Mouse (Mus musculus): ENCODE measurements at regions not wholly inside any gene's neighbourhood (a gene's known extent, or its start where the extent isn't known, plus 50 kb on each side); places are given as distances from the start of the nearest gene placed in this dataset.

- no peak for ATAC-seq
- no peaks in the 10 kb centered on the region for H3K4me1 ChIP-seq (replicated peaks; ENCODE audit: control insufficient read depth, insufficient read depth, low read length)
- H3K4me3 ChIP-seq (replicated peaks; ENCODE audit: low read length) = no peak overlapping the region
- no peak overlapping the region for H3K27ac ChIP-seq (ENCODE audit: low read length)
- H3K27me3 ChIP-seq (replicated peaks; ENCODE audit: control insufficient read depth, insufficient read depth, low read length) = no peaks in the 10 kb centered on the region
- H3K9ac ChIP-seq (replicated peaks; ENCODE audit: low read depth, low read length) = no peak overlapping the region
- H3K36me3 ChIP-seq (ENCODE audit: control insufficient read depth, insufficient read depth) = no peaks in the 10 kb centered on the region
- WGBS = 51% methylated on average over 2 of the region's 2 CpGs
- H3K9me3 ChIP-seq (ENCODE audit: control insufficient read depth, low read length) = no peaks in the 10 kb centered on the region
- H3K4me2 ChIP-seq (ENCODE audit: low read length) = no peak overlapping the region
These were observed 247.6 kb downstream of the Tgfb2 start for GRCm38 (mm10) chr1:186458099-186458637.

- no peak for ATAC-seq
- Histone ChIP-seq H3K4me3 (replicated peaks; ENCODE audit: low read length) (no peak overlapping the region), H3K36me3 (ENCODE audit: control insufficient read depth, insufficient read depth) (no peaks in the 10 kb centered on the region), H3K27ac (ENCODE audit: low read length) (no peak overlapping the region), H3K27me3 (replicated peaks; ENCODE audit: control insufficient read depth, insufficient read depth, low read length) (no peaks in the 10 kb centered on the region), H3K9me3 (ENCODE audit: control insufficient read depth, low read length) (no peaks in the 10 kb centered on the region), H3K4me1 (replicated peaks; ENCODE audit: control insufficient read depth, insufficient read depth, low read length) (no peaks in the 10 kb centered on the region), H3K9ac (replicated peaks; ENCODE audit: low read depth, low read length) (no peak overlapping the region), H3K4me2 (ENCODE audit: low read length) (no peak overlapping the region)
- WGBS = 54% methylated on average over 8 of the region's 8 CpGs
These were observed 248.7 kb downstream of the Tgfb2 start for GRCm38 (mm10) chr1:186457098-186457497.

- 98% methylated on average over 3 of the region's 3 CpGs for WGBS
- H3K27ac ChIP-seq (ENCODE audit: low read length) = no peak overlapping the region
- H3K4me1 ChIP-seq (replicated peaks; ENCODE audit: control insufficient read depth, insufficient read depth, low read length) = no peaks in the 10 kb centered on the region
- no peaks in the 10 kb centered on the region for H3K27me3 ChIP-seq (replicated peaks; ENCODE audit: control insufficient read depth, insufficient read depth, low read length)
- H3K9ac ChIP-seq (replicated peaks; ENCODE audit: low read depth, low read length) = no peak overlapping the region
- H3K36me3 ChIP-seq (ENCODE audit: control insufficient read depth, insufficient read depth) = no peaks in the 10 kb centered on the region
- H3K9me3 ChIP-seq (ENCODE audit: control insufficient read depth, low read length) = no peaks in the 10 kb centered on the region
- no peak overlapping the region for H3K4me3 ChIP-seq (replicated peaks; ENCODE audit: low read length)
- ATAC-seq = no peak
- H3K4me2 ChIP-seq (ENCODE audit: low read length) = no peak overlapping the region
These were observed 249.7 kb downstream of the Tgfb2 start for GRCm38 (mm10) chr1:186456131-186456530.

GRCm38 (mm10) chr1:186455177-186455660 is 250.6 kb downstream of the Tgfb2 start:
- H3K27ac ChIP-seq (ENCODE audit: low read length) = no peak overlapping the region
- H3K27me3 ChIP-seq (replicated peaks; ENCODE audit: control insufficient read depth, insufficient read depth, low read length) = no peaks in the 10 kb centered on the region
- no peak overlapping the region for H3K4me2 ChIP-seq (ENCODE audit: low read length)
- no peaks in the 10 kb centered on the region for H3K36me3 ChIP-seq (ENCODE audit: control insufficient read depth, insufficient read depth)
- H3K4me1 ChIP-seq (replicated peaks; ENCODE audit: control insufficient read depth, insufficient read depth, low read length) = no peaks in the 10 kb centered on the region
- no peaks in the 10 kb centered on the region for H3K9me3 ChIP-seq (ENCODE audit: control insufficient read depth, low read length)
- no peak overlapping the region for H3K9ac ChIP-seq (replicated peaks; ENCODE audit: low read depth, low read length)
- no peak for ATAC-seq
- 81% methylated on average over 7 of the region's 7 CpGs for WGBS
- no peak overlapping the region for H3K4me3 ChIP-seq (replicated peaks; ENCODE audit: low read length)

GRCm38 (mm10) chr1:186454393-186455085 is 251.2 kb downstream of the Tgfb2 start:
- H3K36me3 ChIP-seq (ENCODE audit: control insufficient read depth, insufficient read depth) = no peaks in the 10 kb centered on the region
- H3K27me3 ChIP-seq (replicated peaks; ENCODE audit: control insufficient read depth, insufficient read depth, low read length) = no peaks in the 10 kb centered on the region
- H3K4me3 ChIP-seq (replicated peaks; ENCODE audit: low read length) = no peak overlapping the region
- H3K9me3 ChIP-seq (ENCODE audit: control insufficient read depth, low read length) = no peaks in the 10 kb centered on the region
- no peak overlapping the region for H3K4me2 ChIP-seq (ENCODE audit: low read length)
- H3K27ac ChIP-seq (ENCODE audit: low read length) = no peak overlapping the region
- H3K9ac ChIP-seq (replicated peaks; ENCODE audit: low read depth, low read length) = no peak overlapping the region
- WGBS = 58% methylated on average over 4 of the region's 4 CpGs
- no peaks in the 10 kb centered on the region for H3K4me1 ChIP-seq (replicated peaks; ENCODE audit: control insufficient read depth, insufficient read depth, low read length)
- no peak for ATAC-seq

- H3K4me2 ChIP-seq (ENCODE audit: low read length) = no peak overlapping the region
- no peaks in the 10 kb centered on the region for H3K36me3 ChIP-seq (ENCODE audit: control insufficient read depth, insufficient read depth)
- no peaks in the 10 kb centered on the region for H3K27me3 ChIP-seq (replicated peaks; ENCODE audit: control insufficient read depth, insufficient read depth, low read length)
- peak; percentile 75 for ATAC-seq
- H3K9me3 ChIP-seq (ENCODE audit: control insufficient read depth, low read length) = no peaks in the 10 kb centered on the region
- H3K4me3 ChIP-seq (replicated peaks; ENCODE audit: low read length) = no peak overlapping the region
- no peak overlapping the region for H3K9ac ChIP-seq (replicated peaks; ENCODE audit: low read depth, low read length)
- 48% methylated on average over 16 of the region's 16 CpGs for WGBS
- peaks cover 8% of the 10 kb centered on the region for H3K4me1 ChIP-seq (replicated peaks; ENCODE audit: control insufficient read depth, insufficient read depth, low read length)
- no peak overlapping the region for H3K27ac ChIP-seq (ENCODE audit: low read length)
These were observed 256.7 kb downstream of the Tgfb2 start for GRCm38 (mm10) chr1:186448841-186449650.

- no peaks in the 10 kb centered on the region for H3K27me3 ChIP-seq (replicated peaks; ENCODE audit: control insufficient read depth, insufficient read depth, low read length)
- no peak for ATAC-seq
- peaks cover 8% of the 10 kb centered on the region for H3K4me1 ChIP-seq (replicated peaks; ENCODE audit: control insufficient read depth, insufficient read depth, low read length)
- H3K27ac ChIP-seq (ENCODE audit: low read length) = no peak overlapping the region
- no peak overlapping the region for H3K9ac ChIP-seq (replicated peaks; ENCODE audit: low read depth, low read length)
- no peak overlapping the region for H3K4me3 ChIP-seq (replicated peaks; ENCODE audit: low read length)
- no peaks in the 10 kb centered on the region for H3K9me3 ChIP-seq (ENCODE audit: control insufficient read depth, low read length)
- H3K4me2 ChIP-seq (ENCODE audit: low read length) = no peak overlapping the region
- H3K36me3 ChIP-seq (ENCODE audit: control insufficient read depth, insufficient read depth) = no peaks in the 10 kb centered on the region
- 87% methylated on average over 1 of the region's 1 CpGs for WGBS
These were observed 258.3 kb downstream of the Tgfb2 start for GRCm38 (mm10) chr1:186447521-186447920.

GRCm38 (mm10) chr1:186444701-186445131 is 261.1 kb downstream of the Tgfb2 start:
- Histone ChIP-seq H3K27ac (ENCODE audit: low read length) (no peak overlapping the region), H3K27me3 (replicated peaks; ENCODE audit: control insufficient read depth, insufficient read depth, low read length) (no peaks in the 10 kb centered on the region), H3K4me2 (ENCODE audit: low read length) (no peak overlapping the region), H3K4me1 (replicated peaks; ENCODE audit: control insufficient read depth, insufficient read depth, low read length) (peaks cover 8% of the 10 kb centered on the region), H3K4me3 (replicated peaks; ENCODE audit: low read length) (no peak overlapping the region), H3K9me3 (ENCODE audit: control insufficient read depth, low read length) (no peaks in the 10 kb centered on the region), H3K9ac (replicated peaks; ENCODE audit: low read depth, low read length) (no peak overlapping the region), H3K36me3 (ENCODE audit: control insufficient read depth, insufficient read depth) (no peaks in the 10 kb centered on the region)
- WGBS = 67% methylated on average over 5 of the region's 5 CpGs
- no peak for ATAC-seq

GRCm38 (mm10) chr1:186442160-186442559 is 263.6 kb downstream of the Tgfb2 start:
- 59% methylated on average over 1 of the region's 1 CpGs for WGBS
- Histone ChIP-seq H3K27ac (ENCODE audit: low read length) (no peak overlapping the region), H3K36me3 (ENCODE audit: control insufficient read depth, insufficient read depth) (no peaks in the 10 kb centered on the region), H3K9ac (replicated peaks; ENCODE audit: low read depth, low read length) (no peak overlapping the region), H3K4me3 (replicated peaks; ENCODE audit: low read length) (no peak overlapping the region), H3K27me3 (replicated peaks; ENCODE audit: control insufficient read depth, insufficient read depth, low read length) (no peaks in the 10 kb centered on the region), H3K4me2 (ENCODE audit: low read length) (no peak overlapping the region), H3K4me1 (replicated peaks; ENCODE audit: control insufficient read depth, insufficient read depth, low read length) (no peaks in the 10 kb centered on the region), H3K9me3 (ENCODE audit: control insufficient read depth, low read length) (no peaks in the 10 kb centered on the region)
- ATAC-seq = no peak
